Mouse (Mus musculus): ENCODE data around the gene Ddo.

- TF ChIP-seq POLR2A (IDR thresholded peaks at IDR 0.05; ENCODE audit: borderline replicate concordance, insufficient read depth, low read length) (no peak), CTCF (IDR thresholded peaks at IDR 0.05; ENCODE audit: borderline replicate concordance, insufficient read depth, low read depth, low read length) (no peak)
These were observed 7.5 kb downstream of the Ddo start for GRCm38 (mm10) chr10:40637331-40637730.

Data from cerebellum, adult 2 months (tissue).